Mouse (Mus musculus) CH12F3 (cell line): ENCODE data around the gene Ccr5.
"Not testable (repeated sequence)": the region's sequence is repeated elsewhere in the genome, so short reads cannot be mapped to it uniquely, and the experiment has no call there.

ENCODE experiments used
- in situ Hi-C: fragments of 300-500 bp; cut with MboI; formaldehyde crosslinking; loops from 2 replicates; pipeline ENCODE4 v1.14.3; 2020; ENCODE audit warnings: low sequenced_read_pairs

The Ccr5 gene

DNA sequence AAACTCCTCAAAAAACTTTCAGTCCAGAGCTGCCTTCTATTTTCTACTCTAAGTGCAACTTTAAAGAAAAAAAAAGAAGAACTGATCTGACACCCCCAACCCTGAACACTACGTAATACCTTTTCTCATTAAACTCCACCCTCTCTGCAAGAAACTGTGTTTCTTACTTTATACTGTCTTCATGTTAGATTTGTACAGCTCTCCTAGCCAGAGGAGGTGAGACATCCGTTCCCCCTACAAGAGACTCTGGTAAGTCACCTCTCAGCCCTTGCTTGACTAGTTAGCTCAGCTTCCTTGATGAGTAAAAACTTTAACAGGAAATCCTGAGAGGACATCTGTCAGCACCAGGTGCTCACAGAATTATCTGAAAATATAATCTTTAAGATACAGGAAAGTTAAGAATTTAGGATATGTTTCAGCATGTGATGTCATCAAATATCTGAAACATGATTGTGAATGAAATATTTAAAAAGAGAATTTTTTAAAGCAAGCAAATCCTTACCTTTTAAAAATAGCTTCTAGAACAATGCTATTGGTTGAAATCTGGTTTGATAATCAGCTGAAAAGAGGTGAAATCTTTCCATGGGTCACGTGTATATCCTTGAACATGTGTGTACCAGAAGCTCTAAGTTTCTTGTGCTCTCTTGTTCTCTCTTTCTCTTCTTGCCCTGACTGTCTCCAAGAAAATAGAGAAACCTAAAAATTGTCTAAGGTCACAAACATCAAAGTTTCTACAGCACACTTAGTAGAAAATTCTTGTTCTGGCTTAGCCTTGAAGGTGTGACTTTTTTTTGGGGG, at the start of gene Ccr5:
Ccr5 (plus strand) TSS at position 157 of the 798 bp plus-strand sequence.
- in situ Hi-C loops, result no loop called here

DNA sequence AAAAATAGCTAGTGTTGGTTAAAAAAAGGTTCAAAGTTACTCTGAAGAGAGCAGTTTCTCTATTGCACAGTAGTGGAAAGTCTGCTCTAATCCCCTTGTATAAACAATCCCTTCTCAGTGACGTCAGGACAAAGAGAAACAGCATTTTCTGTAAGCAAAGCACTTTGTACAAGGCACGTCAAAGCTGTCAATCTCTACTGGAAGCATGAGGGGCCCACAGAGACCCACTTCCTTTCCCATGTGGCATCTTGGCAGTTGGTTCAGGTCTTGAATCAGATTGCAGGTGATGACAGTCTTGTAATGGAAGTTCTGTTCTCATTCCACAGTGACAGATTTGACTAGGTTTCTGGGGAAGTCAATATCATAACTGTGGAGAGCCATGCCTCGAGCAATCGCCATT, 41.5 kb upstream of the Ccr5 start:
- in situ Hi-C loops, result no loop called here

DNA sequence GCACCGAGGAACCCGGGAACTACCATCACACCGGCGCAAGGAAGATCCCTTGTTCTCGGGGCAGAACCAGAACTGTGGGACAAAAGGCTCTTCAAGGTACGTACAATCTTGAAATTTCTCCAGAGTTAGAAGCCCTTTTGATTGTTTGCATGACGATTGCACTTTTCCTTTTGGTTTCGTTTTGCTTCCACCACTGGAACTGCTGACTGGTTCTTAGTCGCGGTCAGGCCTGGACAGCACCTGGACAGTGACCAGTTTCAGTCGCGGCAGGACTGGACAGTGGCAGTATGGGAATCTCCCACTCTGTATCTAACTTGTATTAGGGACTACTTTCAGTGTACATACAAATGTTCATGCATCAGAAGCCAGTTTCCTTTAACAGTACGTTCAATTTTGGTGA, 40.9 kb upstream of the Ccr5 start:
- in situ Hi-C loops, result not testable (repeated sequence)

DNA sequence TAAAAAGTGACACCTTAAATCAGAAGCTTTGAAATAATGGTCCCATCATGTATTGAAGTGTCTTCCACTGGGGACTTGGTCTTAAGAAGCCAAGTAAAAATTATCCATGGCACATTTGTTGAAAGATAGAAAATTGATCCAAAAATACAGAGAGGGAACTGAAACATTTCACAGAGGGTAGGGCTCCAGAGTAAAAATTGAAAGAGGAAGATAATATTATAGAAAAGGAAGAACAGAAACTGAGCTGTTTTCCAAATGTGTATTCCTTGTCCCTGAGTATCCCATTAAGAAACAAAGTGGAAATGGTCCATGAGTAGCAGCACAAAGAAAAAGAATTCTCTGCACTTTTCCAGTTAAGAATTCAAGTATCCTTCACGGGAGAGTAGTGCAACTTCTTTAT, 30.9 kb upstream of the Ccr5 start:
- in situ Hi-C loops, result no loop called here

DNA sequence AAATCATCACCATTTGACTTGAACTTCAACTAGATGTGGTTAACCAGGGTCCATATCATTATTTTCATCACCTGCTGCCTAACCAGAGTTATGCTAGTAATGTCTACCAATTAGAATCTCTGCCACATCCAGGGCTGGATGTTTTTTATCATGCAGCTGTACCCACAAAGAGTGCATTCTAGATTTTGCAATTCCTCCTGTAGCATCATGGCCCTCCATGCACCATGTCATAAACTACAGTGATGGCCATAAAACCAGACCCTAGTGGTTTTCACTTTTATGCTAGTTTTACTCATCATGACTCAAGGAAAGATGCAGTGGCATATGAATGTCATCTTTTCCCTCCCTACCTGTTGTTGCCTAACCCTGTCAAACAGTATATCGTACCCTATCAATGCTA, 22.2 kb upstream of the Ccr5 start:
- in situ Hi-C loops, result no loop called here

DNA sequence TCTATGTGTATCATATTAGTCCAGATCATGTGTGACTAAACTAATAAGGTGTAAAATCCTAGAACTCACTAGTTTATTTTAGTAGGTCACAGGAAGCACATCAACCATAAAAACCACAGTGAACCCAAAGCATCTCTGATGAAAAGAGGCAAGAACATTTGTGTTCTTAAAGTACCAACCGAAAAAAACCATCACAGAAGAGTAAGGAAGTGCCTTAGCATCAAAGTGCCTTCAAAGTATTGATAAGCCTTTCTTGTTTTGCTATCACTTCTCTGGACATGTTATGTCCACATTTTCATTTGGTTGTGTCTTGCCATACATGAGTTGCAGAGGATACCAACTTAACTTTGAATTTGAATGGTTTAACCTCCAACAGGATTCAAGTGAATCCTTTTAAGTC, 21.0 kb upstream of the Ccr5 start:
- in situ Hi-C loops, result no loop called here

DNA sequence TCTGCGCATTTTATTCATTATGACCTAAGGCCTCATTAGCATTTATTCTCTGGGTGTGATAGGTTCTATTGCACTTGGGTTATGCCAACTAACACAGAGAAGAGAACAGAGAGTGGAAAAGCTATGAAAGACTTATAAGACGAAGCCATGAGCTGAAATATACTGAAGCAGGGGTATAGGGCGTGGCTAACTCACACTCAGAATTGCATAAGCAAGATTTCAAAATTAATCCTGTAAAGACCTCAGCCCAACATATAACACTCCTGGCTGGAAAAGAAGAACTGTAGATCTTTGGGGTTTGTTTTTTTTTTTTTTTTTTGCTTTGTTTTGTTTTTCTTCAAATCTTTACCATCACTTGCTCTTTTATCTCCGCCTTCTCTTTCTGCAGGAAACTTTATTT, 19.6 kb upstream of the Ccr5 start, which contains the start of gene Ccr2:
Ccr2 (plus strand) TSS at position 228 of the 400 bp plus-strand sequence.
- in situ Hi-C loops, result no loop called here

DNA sequence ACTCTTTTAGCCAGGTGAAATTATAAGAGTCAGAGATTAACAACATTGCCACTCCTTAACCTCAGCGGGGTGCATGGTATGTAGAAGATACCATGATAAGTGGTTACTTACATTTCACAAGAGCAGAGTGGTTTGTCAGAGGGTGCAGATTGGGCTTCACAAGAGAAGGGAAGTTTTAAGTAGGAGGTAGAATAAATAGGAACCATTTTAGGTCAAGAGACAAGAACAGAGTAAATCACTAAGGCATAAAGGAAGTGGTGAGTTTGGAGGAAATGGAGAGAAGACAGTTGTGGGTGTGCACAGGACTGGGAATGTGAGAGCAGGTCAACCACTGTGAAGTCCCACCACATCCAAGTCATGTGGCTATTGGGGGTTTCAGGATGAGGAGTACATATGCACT, 18.1 kb upstream of the Ccr5 start:
- in situ Hi-C loops, result no loop called here

DNA sequence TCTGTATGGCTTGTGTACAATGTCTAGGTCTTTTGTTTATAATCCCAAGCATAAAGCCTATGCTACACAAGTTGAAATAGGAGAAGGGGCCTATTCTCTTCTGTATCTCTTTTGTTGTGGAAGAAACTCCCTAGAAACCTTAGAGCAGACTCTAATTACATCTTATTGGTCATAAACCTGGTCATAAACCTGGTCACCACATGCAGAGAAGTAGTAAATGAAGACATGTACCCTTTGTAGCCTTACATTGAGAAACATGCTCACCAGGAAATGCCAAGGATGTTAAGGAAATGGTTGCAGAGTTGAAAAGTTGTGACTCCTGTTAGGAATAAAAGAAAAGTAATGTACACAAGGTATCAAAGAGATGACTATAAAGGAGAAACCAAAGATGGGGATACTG, 16.1 kb upstream of the Ccr5 start:
- in situ Hi-C loops, result no loop called here

DNA sequence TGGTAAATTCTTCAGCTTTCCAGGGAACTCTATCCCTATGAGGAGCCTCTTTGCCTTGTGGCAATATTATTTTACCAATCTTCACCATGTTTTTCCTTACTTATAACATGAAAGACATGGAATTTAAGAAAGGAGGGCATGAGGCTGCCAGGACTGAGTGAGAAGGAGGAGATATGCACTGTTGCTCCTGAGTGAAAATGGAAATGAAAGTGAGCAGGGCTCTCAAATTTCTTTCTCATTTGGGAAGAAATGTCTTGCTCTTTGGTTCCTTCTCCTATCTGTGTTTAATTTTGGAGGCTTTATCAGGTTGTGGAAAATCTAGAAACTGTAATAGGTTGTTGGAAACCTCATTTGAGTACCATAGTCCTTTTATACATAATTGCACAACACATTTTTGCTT, 14.1 kb upstream of the Ccr5 start:
- in situ Hi-C loops, result no loop called here

DNA sequence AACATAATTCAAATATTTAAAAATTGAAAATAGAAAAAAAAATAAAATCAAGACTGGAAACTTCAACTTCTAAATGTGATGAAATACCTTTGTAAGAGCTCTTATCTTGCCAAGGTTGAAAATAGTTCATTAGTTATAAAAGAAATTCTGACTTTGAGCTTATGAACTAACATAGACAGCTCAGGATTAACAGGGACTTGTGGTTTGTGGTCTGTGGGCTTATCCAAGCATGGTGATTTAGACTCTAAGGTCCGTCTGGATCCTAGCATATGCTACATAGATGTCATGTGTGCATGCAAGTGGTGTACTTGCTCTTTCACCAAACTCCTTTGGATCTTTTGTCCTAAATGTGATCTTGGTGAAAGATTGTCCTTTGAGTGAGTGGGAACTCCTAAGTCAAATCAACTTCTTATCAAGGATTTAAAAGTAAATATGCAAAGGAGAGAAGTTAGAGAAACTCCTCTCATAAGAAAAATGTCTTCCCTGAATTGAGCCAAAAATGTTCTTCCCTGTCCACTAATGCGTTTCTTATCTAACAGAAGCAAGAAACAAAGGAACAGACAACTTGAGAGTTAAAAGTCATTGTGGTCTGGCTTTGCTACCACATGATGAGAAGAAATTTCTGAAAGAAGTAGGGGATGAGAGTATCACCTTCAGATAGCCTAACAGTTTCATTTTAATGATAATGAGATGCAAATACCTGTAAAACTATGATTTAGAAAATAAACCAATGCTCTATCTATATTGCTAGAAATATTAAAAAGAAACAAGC, 12.8 kb upstream of the Ccr5 start:
- in situ Hi-C loops, result no loop called here

DNA sequence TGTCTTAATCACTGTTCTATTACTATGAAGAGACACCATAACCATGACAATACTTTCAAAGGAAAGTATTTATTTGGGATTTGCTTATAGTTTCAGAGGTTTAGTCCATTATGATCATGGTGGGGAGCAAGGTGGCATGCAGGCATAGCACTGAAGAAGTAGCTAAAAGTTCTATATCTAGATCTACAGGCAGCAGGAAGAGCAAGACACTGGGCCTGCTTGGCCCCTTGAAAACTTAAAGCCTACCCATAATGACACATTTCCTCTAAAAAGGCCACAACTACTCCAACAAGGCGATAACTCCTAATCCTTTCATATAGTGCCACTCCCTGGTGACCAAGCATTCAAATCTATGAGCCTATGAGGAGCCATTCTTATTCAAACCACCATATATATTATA, 9.3 kb upstream of the Ccr5 start:
- in situ Hi-C loops, result no loop called here

DNA sequence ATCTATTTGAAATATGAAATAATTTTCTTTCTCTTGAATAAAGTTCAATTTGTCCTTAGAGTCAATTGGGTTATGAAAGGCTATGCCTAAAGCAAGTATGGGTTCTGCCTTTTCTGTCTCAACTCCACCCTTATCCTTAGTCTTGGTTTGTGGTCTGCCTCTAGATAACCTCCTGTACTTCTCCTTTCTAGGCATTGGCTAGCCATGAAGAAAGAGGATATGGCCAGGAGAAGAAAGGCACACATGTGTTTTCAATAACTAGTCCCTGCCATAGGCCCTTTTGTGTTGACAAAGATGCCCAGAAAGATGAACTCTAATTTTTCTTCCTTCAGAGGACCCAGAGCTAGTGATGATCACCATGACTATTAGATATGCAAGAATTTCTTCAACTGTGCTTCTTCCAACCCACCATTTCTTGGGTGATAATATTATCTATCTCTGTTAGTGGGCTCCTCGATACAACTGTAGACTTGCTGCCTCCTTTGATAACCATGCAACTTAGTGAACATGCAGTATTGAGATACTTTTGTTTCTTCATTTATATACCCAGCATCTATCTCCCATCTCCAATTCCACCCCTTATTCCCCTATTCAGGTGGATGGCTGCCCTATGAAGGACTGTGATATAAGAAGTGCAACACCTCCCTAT, 8.6 kb upstream of the Ccr5 start:
- in situ Hi-C loops, result no loop called here

DNA sequence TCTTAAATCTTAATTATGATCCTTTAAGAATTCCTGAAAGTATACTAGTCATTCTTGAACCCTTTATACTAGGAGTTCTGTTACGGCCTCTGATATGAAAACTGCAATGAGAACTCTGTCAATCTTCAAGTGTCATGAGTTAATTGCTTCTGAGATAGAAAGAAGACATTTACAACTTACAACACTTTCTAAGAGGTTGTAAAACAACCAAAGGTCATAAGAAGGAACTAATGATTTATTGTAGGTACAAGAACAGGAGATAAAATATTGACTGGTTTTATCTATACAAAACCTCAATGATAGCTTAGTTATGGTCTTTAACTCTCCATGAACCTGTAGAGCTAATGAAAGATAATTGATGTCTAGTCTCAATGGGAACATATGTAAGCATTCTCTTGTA, 7.6 kb upstream of the Ccr5 start:
- in situ Hi-C loops, result no loop called here

DNA sequence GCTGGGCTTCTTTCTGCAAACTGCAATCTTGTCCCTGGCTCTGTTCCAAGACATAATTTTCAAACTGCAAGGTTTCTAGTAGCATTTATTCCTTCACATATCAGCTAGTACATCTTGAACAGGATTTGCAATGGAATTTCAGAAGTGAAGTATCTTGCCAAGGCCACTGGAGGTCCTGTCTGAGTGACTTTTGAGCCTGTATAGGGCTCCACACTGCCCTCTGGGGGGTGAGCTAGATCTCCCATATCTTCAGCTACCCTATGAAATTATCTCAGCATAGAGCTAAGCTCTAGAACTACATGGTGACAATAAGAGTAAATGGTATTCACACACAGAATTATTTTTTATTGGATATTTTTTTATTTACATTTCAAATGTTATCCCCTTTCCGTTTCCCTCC, 2.9 kb upstream of the Ccr5 start:
- in situ Hi-C loops, result no loop called here

DNA sequence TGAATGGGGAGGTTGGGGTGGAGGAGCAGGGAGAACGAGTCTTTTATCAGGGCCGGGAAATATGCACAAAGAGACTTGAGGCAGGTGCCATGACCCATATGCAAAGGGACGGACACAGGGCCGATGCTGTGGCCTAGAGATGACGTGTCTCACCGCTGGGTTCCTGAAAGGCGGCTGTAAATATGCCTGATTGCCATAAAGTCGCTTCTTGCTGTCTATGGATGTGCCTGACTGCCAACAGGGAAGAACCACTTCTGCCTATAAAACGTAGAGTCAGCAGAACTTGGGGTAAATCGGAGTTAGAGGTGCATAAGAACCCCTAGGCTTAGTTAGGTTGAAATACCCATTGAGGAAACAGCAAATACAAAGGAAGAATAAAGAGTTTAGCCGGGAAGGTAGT, 4.2 kb downstream of the Ccr5 start:
- in situ Hi-C loops, result no loop called here

DNA sequence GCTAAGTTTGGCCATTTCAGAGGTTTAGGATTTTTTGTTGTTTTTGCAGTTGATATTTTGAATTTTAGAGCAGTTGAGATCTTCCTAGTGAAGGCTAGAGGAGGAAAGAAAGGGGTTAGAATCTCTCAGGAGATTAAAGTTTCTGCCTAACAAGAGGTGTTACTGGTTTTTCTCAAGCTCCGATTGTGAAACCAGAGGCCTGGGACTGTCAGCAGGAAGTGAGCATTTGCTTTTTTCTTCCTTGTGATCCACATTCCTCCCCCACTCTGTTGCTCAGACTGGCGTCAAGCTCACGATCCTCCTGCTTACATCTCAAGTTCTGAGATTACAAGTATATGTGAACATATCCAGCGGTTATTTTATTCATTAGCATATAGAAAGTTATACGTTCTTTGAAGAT, 5.0 kb downstream of the Ccr5 start:
- in situ Hi-C loops, result no loop called here

DNA sequence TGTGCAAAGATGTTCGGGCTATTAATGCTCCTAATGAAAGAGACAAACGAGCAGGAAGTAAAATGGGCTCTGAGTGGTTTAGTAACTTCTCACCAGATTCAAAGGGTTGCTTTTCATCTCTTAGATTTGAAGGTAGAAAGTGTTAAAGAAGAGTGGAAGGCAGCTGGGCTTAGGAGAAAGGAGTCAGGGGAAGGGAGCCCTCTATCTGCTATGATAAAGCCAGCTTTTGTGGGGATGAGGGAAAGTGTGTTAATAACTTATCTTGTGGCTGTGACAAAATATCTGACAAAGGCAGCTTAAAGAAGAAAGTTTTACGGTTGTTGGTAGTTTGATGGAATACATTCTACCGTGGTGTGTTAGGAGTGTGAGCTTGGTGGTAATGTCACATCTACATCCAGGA, 6.1 kb downstream of the Ccr5 start:
- in situ Hi-C loops, result no loop called here

DNA sequence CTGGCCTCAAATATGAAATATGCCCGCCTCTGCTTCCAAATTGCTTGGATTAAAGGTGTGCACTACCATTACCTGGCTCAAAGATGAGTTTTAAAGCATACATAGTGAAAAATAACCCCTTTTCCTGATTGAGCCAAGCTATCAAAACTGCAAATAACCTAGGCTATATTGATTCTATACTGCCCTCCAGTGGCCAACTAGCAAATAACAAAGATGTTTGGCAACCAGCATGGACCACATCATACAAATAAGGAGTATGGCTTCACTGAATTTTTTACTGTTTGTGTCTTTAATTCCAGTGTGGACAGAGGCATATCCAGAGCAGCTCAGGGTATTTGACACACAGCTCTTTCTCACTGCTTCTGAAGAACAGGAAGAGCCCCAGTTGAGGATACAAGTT, 7.0 kb downstream of the Ccr5 start:
- in situ Hi-C loops, result no loop called here

DNA sequence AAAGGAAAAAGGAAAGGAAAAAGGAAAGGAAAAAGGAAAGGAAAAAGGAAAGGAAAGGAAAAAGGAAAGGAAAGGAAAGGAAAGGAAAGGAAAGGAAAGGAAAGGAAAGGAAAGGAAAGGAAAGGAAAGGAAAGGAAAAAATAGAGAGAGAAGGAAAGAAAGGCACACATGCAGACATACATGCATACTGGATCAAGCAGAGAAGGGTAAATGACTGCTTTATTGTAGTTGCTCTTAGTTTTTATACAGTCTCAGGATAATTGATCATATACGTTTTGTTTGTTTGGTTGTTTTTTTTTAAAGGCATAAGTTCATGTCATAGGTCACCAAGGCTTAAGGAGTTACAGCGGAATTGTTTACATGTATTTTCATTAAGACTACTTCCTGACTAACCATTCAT, 11.6 kb downstream of the Ccr5 start:
- in situ Hi-C loops, result not testable (repeated sequence)

DNA sequence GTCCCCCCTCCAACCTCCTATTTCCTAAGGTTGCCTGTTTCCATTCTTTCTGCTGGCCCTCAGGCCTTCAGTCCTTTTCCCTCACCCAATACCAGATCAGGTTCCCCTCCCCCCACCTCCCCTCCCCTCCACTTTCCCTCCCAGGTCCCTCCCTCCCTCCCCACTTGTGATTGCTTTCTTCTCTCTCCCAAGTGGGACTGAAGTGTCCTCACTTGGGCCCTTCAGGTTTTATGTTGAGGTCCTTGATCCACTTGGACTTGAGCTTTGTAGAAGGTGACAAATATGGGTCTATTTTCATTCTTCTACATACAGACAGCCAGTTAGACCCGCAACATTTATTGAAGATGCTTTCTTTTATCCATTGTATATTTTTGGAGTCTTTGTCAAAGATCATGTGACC, 13.6 kb downstream of the Ccr5 start:
- in situ Hi-C loops, result not testable (repeated sequence)

DNA sequence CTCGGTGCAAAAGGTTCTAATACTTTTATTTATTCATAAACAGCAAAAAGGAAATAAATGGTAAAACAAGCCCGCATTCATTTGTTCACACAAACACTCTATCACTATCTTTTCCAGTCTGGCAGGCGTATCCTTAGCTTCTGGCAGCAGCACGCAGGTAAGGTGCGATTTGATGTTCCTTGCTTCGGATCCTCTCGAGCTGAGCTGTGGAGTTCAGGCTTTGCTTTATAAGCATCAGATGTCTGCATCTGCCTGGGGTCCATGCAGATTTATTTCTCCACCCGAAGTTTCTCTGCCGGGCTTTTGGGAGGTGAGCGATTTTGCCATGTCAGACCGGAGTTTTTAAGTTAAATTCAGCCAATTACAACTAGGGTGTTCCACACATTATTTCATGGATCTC, 16.3 kb downstream of the Ccr5 start:
- in situ Hi-C loops, result no loop called here
